Mouse (Mus musculus) bone marrow macrophage, adult 2 months (primary cell): ENCODE measurements at regions not wholly inside any gene's neighbourhood (a gene's known extent, or its start where the extent isn't known, plus 50 kb on each side); places are given as distances from the start of the nearest gene placed in this dataset.

Experiments
- CTCF ChIP-seq: IDR thresholded peaks from 2 replicates; pipeline ENCODE4 v1.5.1; 2012; ENCODE audit warnings: low read depth, mild to moderate bottlenecking, low read length, moderate library complexity
- POLR2A ChIP-seq: IDR thresholded peaks from 2 replicates; pipeline ENCODE4 v1.6.1; 2012; ENCODE audit warnings: mild to moderate bottlenecking, low read depth, low read length, borderline replicate concordance

DNA sequence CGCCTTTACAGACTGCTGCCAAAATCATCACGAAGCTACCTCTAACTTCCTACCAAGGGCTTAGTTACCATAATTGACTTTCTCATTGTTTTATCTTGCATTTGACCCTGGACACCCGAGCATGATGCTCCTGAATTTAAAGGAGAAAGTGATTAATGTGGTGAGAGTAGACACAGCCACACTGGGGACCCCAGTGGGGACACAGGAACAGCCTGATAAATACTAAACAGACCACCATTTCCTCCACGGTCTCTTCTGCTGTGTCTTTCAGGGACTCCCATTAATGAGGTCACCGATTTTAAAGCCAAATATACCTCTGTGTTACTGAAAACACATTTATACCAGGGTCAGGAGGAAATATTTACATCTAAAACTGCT lies 235.2 kb upstream of the Slc7a11 start:
- no peak for TF ChIP-seq CTCF
- TF ChIP-seq POLR2A = no peak
